Mouse (Mus musculus): Measurements from ENCODE around the gene Cdpf1.

Gene Cdpf1

GRCm38 (mm10) chr15:85768991-85769390, 42.5 kb downstream of the Cdpf1 start:
- in situ Hi-C loops (cut with MboI, MseI) = no loop called here

GRCm38 (mm10) chr15:85766677-85767076, 44.8 kb downstream of the Cdpf1 start:
- in situ Hi-C loops (cut with MboI, MseI) = no loop called here

GRCm38 (mm10) chr15:85765022-85765421, 46.5 kb downstream of the Cdpf1 start:
- in situ Hi-C loops (cut with MboI, MseI) = no loop called here

- in situ Hi-C loops (cut with MboI, MseI) = no loop called here
Measured at GRCm38 (mm10) chr15:85762761-85763160, 48.7 kb downstream of the Cdpf1 start.

GRCm38 (mm10) chr15:85757768-85758167, 53.7 kb downstream of the Cdpf1 start:
- in situ Hi-C loops (cut with MboI, MseI) = no loop called here
